Mouse (Mus musculus) bone marrow macrophage, adult 2 months (primary cell): ENCODE measurements around the gene Mvb12b.
A peak's percentile ranks its signal among the peaks of the same experiment; 100 is the strongest.

Source experiments
- CTCF ChIP-seq: IDR thresholded peaks from 2 replicates; pipeline ENCODE4 v1.5.1; 2012; ENCODE audit warnings: low read depth, mild to moderate bottlenecking, low read length, moderate library complexity
- POLR2A ChIP-seq: IDR thresholded peaks from 2 replicates; pipeline ENCODE4 v1.6.1; 2012; ENCODE audit warnings: mild to moderate bottlenecking, low read depth, low read length, borderline replicate concordance

- TF ChIP-seq CTCF (peak; percentile 73), POLR2A (no peak)
These were observed 30.6 kb upstream of the Mvb12b start for GRCm38 (mm10) chr2:33918318-33918717.
